Comparison of ENCODE assay signal across 8 mouse cellular contexts in genomic region chr3:79575576-79576467, GRCm38 (mm10). TPM values are rescaled to one million over a fixed set of nuclear protein-coding genes. Genes with fewer than 3 reads are reported as not detected.
DNase-seq lines count a peak whose midpoint lies in the region; ATAC-seq and TF ChIP-seq lines count a peak whose summit lies in the region.

No protein-coding gene starts in this region.

- no peak overlapping the region for H3K4me3 ChIP-seq in hindbrain, embryonic 11.5 days (ENCODE audit: low read depth, low read length)
- no peak overlapping the region for H3K4me3 ChIP-seq in hindbrain, embryonic 10.5 days
- H3K4me3 ChIP-seq in forebrain, embryonic 12.5 days (replicated peaks), result no peak overlapping the region
- no peak overlapping the region for H3K4me3 ChIP-seq in kidney, postnatal 0 days (replicated peaks; ENCODE audit: low read depth, low read length)
- no peak overlapping the region for H3K4me3 ChIP-seq in midbrain, embryonic 15.5 days

- H3K36me3 ChIP-seq in hindbrain, embryonic 11.5 days (ENCODE audit: control insufficient read depth, insufficient read depth, low read length), result no peaks in the 10 kb centered on the region
- H3K36me3 ChIP-seq in hindbrain, embryonic 10.5 days, result no peaks in the 10 kb centered on the region
- no peaks in the 10 kb centered on the region for H3K36me3 ChIP-seq in forebrain, embryonic 12.5 days (replicated peaks)
- no peaks in the 10 kb centered on the region for H3K36me3 ChIP-seq in kidney, postnatal 0 days (ENCODE audit: insufficient read depth, low read length)
- H3K36me3 ChIP-seq in midbrain, embryonic 15.5 days (replicated peaks), result no peaks in the 10 kb centered on the region

- no peak for ATAC-seq in hindbrain, embryonic 11.5 days (ENCODE audit: low FRiP score)
- ATAC-seq in forebrain, embryonic 12.5 days (ENCODE audit: low FRiP score), result peak; percentile 69; the same call in 1 of the 2 replicates
- peak; percentile 90 for ATAC-seq in kidney, postnatal 0 days (replicated peaks; ENCODE audit: low FRiP score, low read depth)
- ATAC-seq in midbrain, embryonic 15.5 days (replicated peaks), result peak; percentile 79
- ATAC-seq in megakaryocyte-erythroid progenitor cell, adult 5-6 weeks (replicated peaks; ENCODE audit: low FRiP score, low TSS enrichment, poor library complexity, severe bottlenecking), result no peak

- no peak overlapping the region for H3K4me2 ChIP-seq in hindbrain, embryonic 11.5 days (replicated peaks; ENCODE audit: low read depth, low read length)
- H3K4me2 ChIP-seq in forebrain, embryonic 12.5 days, result peak overlapping the region; percentile 21; the same call in 1 of the 2 replicates
- H3K4me2 ChIP-seq in kidney, postnatal 0 days (ENCODE audit: low read length), result peak overlapping the region; percentile 36
- no peak overlapping the region for H3K4me2 ChIP-seq in midbrain, embryonic 15.5 days

- peak; percentile 22 for DNase-seq in hindbrain, embryonic 11.5 days (ENCODE audit: low spot score)
- DNase-seq in hindbrain, embryonic 10.5 days (ENCODE audit: low spot score), result no peak
- peak; percentile 41 for DNase-seq in kidney, postnatal 0 days (ENCODE audit: low spot score)
- DNase-seq in spleen, postnatal 4 days (ENCODE audit: low spot score in 2 of 2), result no peak
- no peak for DNase-seq in T-cell, adult 2 months (ENCODE audit: low spot score)

- no peaks in the 10 kb centered on the region for H3K27me3 ChIP-seq in hindbrain, embryonic 11.5 days (ENCODE audit: control insufficient read depth, insufficient read depth, low read length)
- no peaks in the 10 kb centered on the region for H3K27me3 ChIP-seq in hindbrain, embryonic 10.5 days (ENCODE audit: insufficient read depth, poor library complexity, severe bottlenecking)
- no peaks in the 10 kb centered on the region for H3K27me3 ChIP-seq in forebrain, embryonic 12.5 days
- no peaks in the 10 kb centered on the region for H3K27me3 ChIP-seq in kidney, postnatal 0 days (ENCODE audit: insufficient read depth, low read length)
- H3K27me3 ChIP-seq in midbrain, embryonic 15.5 days (replicated peaks), result no peaks in the 10 kb centered on the region

- no peaks in the 10 kb centered on the region for H3K9me3 ChIP-seq in hindbrain, embryonic 11.5 days (ENCODE audit: control insufficient read depth, low read length)
- H3K9me3 ChIP-seq in hindbrain, embryonic 10.5 days, result no peaks in the 10 kb centered on the region
- no peaks in the 10 kb centered on the region for H3K9me3 ChIP-seq in forebrain, embryonic 12.5 days
- no peaks in the 10 kb centered on the region for H3K9me3 ChIP-seq in kidney, postnatal 0 days (replicated peaks; ENCODE audit: low read length)
- no peaks in the 10 kb centered on the region for H3K9me3 ChIP-seq in midbrain, embryonic 15.5 days

- no peaks in the 10 kb centered on the region for H3K4me1 ChIP-seq in hindbrain, embryonic 11.5 days (replicated peaks; ENCODE audit: control insufficient read depth, insufficient read depth, low read length)
- H3K4me1 ChIP-seq in hindbrain, embryonic 10.5 days (replicated peaks), result peaks cover 13% of the 10 kb centered on the region
- H3K4me1 ChIP-seq in forebrain, embryonic 12.5 days, result peaks cover 16% of the 10 kb centered on the region
- H3K4me1 ChIP-seq in kidney, postnatal 0 days (replicated peaks; ENCODE audit: insufficient read depth, low read length), result no peaks in the 10 kb centered on the region
- H3K4me1 ChIP-seq in midbrain, embryonic 15.5 days, result peaks cover 4% of the 10 kb centered on the region; the same call in 1 of the 2 replicates

- H3K9ac ChIP-seq in hindbrain, embryonic 11.5 days (ENCODE audit: low read depth, low read length), result no peak overlapping the region
- H3K9ac ChIP-seq in forebrain, embryonic 12.5 days, result no peak overlapping the region
- no peak overlapping the region for H3K9ac ChIP-seq in kidney, postnatal 0 days (ENCODE audit: low read depth, low read length)
- no peak overlapping the region for H3K9ac ChIP-seq in midbrain, embryonic 15.5 days

- no peak for TF ChIP-seq CTCF in kidney, postnatal 0 days (IDR thresholded peaks at IDR 0.05; ENCODE audit: low read depth)

- WGBS in hindbrain, embryonic 11.5 days, result 42% methylated on average over 10 of the region's 10 CpGs
- WGBS in hindbrain, embryonic 10.5 days, result 37% methylated on average over 10 of the region's 10 CpGs
- 17% methylated on average over 10 of the region's 10 CpGs for WGBS in forebrain, embryonic 12.5 days
- 41% methylated on average over 10 of the region's 10 CpGs for WGBS in kidney, postnatal 0 days
- 19% methylated on average over 10 of the region's 10 CpGs for WGBS in midbrain, embryonic 15.5 days

- H3K27ac ChIP-seq in hindbrain, embryonic 11.5 days (ENCODE audit: low read depth, low read length), result no peak overlapping the region
- no peak overlapping the region for H3K27ac ChIP-seq in hindbrain, embryonic 10.5 days
- peak overlapping the region; percentile 59 for H3K27ac ChIP-seq in forebrain, embryonic 12.5 days
- 0 out of 2 replicates have a peak overlapping the region, but pooled peaks have one; percentile 44 for H3K27ac ChIP-seq in kidney, postnatal 0 days
- 0 out of 2 replicates have a peak overlapping the region, but pooled peaks have one; percentile 31 for H3K27ac ChIP-seq in midbrain, embryonic 15.5 days

RNA-seq across cellular contexts. Expression of gene Fnip2, which starts 8.2 kb away (rescaled TPM):
- polyA plus RNA-seq in hindbrain, embryonic 11.5 days (2014; fragmentation: Nextera tagmentation; extraction: Ambion mirVana), result 6.9 and 7.9 TPM in 2 replicates
- 5.0 and 5.8 TPM in 2 replicates for polyA plus RNA-seq in hindbrain, embryonic 10.5 days (2016; fragmentation: Nextera tagmentation; extraction: Ambion mirVana)
- polyA plus RNA-seq in forebrain, embryonic 12.5 days (2016; fragmentation: Nextera tagmentation; extraction: Ambion mirVana), result 6.2 and 7.3 TPM in 2 replicates
- 4.3 and 4.4 TPM in 2 replicates for polyA plus RNA-seq in kidney, postnatal 0 days (2015; fragmentation: Nextera tagmentation; extraction: Ambion mirVana)
- 10.0 and 10.4 TPM in 2 replicates for polyA plus RNA-seq in midbrain, embryonic 15.5 days (2015; fragmentation: Nextera tagmentation; extraction: Ambion mirVana)
- 23.2 and 27.8 TPM in 2 replicates for total RNA-seq in megakaryocyte-erythroid progenitor cell, adult 5-6 weeks (2014; fragmentation: Nextera tagmentation)
- total RNA-seq in megakaryocyte-erythroid progenitor cell, adult 5-6 weeks (2017), result 12.8 and 15.8 TPM in 2 replicates

RNA-seq across cellular contexts. Expression of gene Ppid, which starts 15.3 kb away (rescaled TPM):
- 210 and 215 TPM in 2 replicates for polyA plus RNA-seq in hindbrain, embryonic 11.5 days (2014; fragmentation: Nextera tagmentation; extraction: Ambion mirVana)
- polyA plus RNA-seq in hindbrain, embryonic 10.5 days (2016; fragmentation: Nextera tagmentation; extraction: Ambion mirVana), result 173 and 217 TPM in 2 replicates
- 176 and 188 TPM in 2 replicates for polyA plus RNA-seq in forebrain, embryonic 12.5 days (2016; fragmentation: Nextera tagmentation; extraction: Ambion mirVana)
- 85.6 and 93.8 TPM in 2 replicates for polyA plus RNA-seq in kidney, postnatal 0 days (2015; fragmentation: Nextera tagmentation; extraction: Ambion mirVana)
- polyA plus RNA-seq in midbrain, embryonic 15.5 days (2015; fragmentation: Nextera tagmentation; extraction: Ambion mirVana), result 139 and 141 TPM in 2 replicates
- 230 and 245 TPM in 2 replicates for total RNA-seq in megakaryocyte-erythroid progenitor cell, adult 5-6 weeks (2014; fragmentation: Nextera tagmentation)
- 347 and 498 TPM in 2 replicates for total RNA-seq in megakaryocyte-erythroid progenitor cell, adult 5-6 weeks (2017)

RNA-seq across cellular contexts. Expression of gene 4930579G24Rik, which starts 53.1 kb away (rescaled TPM):
- polyA plus RNA-seq in hindbrain, embryonic 11.5 days (2014; fragmentation: Nextera tagmentation; extraction: Ambion mirVana), result 23.7 and 26.1 TPM in 2 replicates
- 23.1 and 28.5 TPM in 2 replicates for polyA plus RNA-seq in hindbrain, embryonic 10.5 days (2016; fragmentation: Nextera tagmentation; extraction: Ambion mirVana)
- 18.1 and 19.5 TPM in 2 replicates for polyA plus RNA-seq in forebrain, embryonic 12.5 days (2016; fragmentation: Nextera tagmentation; extraction: Ambion mirVana)
- 13.2 and 18.6 TPM in 2 replicates for polyA plus RNA-seq in kidney, postnatal 0 days (2015; fragmentation: Nextera tagmentation; extraction: Ambion mirVana)
- polyA plus RNA-seq in midbrain, embryonic 15.5 days (2015; fragmentation: Nextera tagmentation; extraction: Ambion mirVana), result 6.3 and 7.7 TPM in 2 replicates
- 16.3 and 16.6 TPM in 2 replicates for total RNA-seq in megakaryocyte-erythroid progenitor cell, adult 5-6 weeks (2014; fragmentation: Nextera tagmentation)
- 11.2 and 19.0 TPM in 2 replicates for total RNA-seq in megakaryocyte-erythroid progenitor cell, adult 5-6 weeks (2017)

RNA-seq across cellular contexts. Expression of gene Etfdh, which starts 53.5 kb away (rescaled TPM):
- polyA plus RNA-seq in hindbrain, embryonic 11.5 days (2014; fragmentation: Nextera tagmentation; extraction: Ambion mirVana), result 50.3 and 54.5 TPM in 2 replicates
- polyA plus RNA-seq in hindbrain, embryonic 10.5 days (2016; fragmentation: Nextera tagmentation; extraction: Ambion mirVana), result 43.1 and 45.2 TPM in 2 replicates
- polyA plus RNA-seq in forebrain, embryonic 12.5 days (2016; fragmentation: Nextera tagmentation; extraction: Ambion mirVana), result 42.2 and 42.5 TPM in 2 replicates
- 97.0 and 103 TPM in 2 replicates for polyA plus RNA-seq in kidney, postnatal 0 days (2015; fragmentation: Nextera tagmentation; extraction: Ambion mirVana)
- polyA plus RNA-seq in midbrain, embryonic 15.5 days (2015; fragmentation: Nextera tagmentation; extraction: Ambion mirVana), result 40.2 and 45.7 TPM in 2 replicates
- 44.0 and 48.6 TPM in 2 replicates for total RNA-seq in megakaryocyte-erythroid progenitor cell, adult 5-6 weeks (2014; fragmentation: Nextera tagmentation)
- 90.8 and 92.1 TPM in 2 replicates for total RNA-seq in megakaryocyte-erythroid progenitor cell, adult 5-6 weeks (2017)

Comparison
In these comparisons a context has a peak if more than half of its experiments do, and no peak if none do; other contexts are left out.
1. DNase-seq: peak in hindbrain, embryonic 11.5 days (single experiment) and kidney, postnatal 0 days (single experiment); none in hindbrain, embryonic 10.5 days (single experiment), spleen, postnatal 4 days (0 of 2) and T-cell, adult 2 months (single experiment).
2. ATAC-seq: peak in forebrain, embryonic 12.5 days (single experiment), kidney, postnatal 0 days (single experiment) and midbrain, embryonic 15.5 days (single experiment); none in hindbrain, embryonic 11.5 days (single experiment) and megakaryocyte-erythroid progenitor cell, adult 5-6 weeks (single experiment).
3. H3K27ac ChIP-seq: peak in forebrain, embryonic 12.5 days (single experiment), kidney, postnatal 0 days (single experiment) and midbrain, embryonic 15.5 days (single experiment); none in hindbrain, embryonic 11.5 days (single experiment) and hindbrain, embryonic 10.5 days (single experiment).
4. H3K4me2 ChIP-seq: peak in forebrain, embryonic 12.5 days (single experiment) and kidney, postnatal 0 days (single experiment); none in hindbrain, embryonic 11.5 days (single experiment) and midbrain, embryonic 15.5 days (single experiment).